Mouse (Mus musculus) hindbrain, embryonic 13.5 days (tissue): ENCODE data around the gene Ubr1. TPM values are rescaled to one million over a fixed set of nuclear protein-coding genes. Genes with fewer than 3 reads are reported as not detected.

Experiments used
- ATAC-seq: fragments of 200-750 bp; cut with Nextera tagmentation; 2 replicates; pipeline ENCODE4 v1.8.0; 2017; ENCODE audit warnings: moderate TSS enrichment; ENCODE audit not compliant: low FRiP score
- H3K27ac ChIP-seq: fragments of 300-500 bp; sonication (generic); 2 replicates; pipeline ENCODE4 v1.5.1; 2015; ENCODE audit warnings: inconsistent platforms, mild to moderate bottlenecking, moderate library complexity
- H3K27me3 ChIP-seq: fragments of 300-500 bp; sonication (generic); 2 replicates; pipeline ENCODE4 v1.6.1; 2015; ENCODE audit warnings: mild to moderate bottlenecking, inconsistent platforms
- H3K36me3 ChIP-seq: fragments of 300-500 bp; sonication (generic); 2 replicates; pipeline ENCODE4 v1.6.1; 2015; ENCODE audit warnings: mild to moderate bottlenecking, inconsistent platforms
- H3K4me1 ChIP-seq: fragments of 300-500 bp; sonication (generic); replicated peaks from 2 replicates; pipeline ENCODE4 v1.6.1; 2015; ENCODE audit warnings: inconsistent platforms
- H3K4me2 ChIP-seq: fragments of 300-500 bp; sonication (generic); 2 replicates; pipeline ENCODE4 v1.6.1; 2015; ENCODE audit warnings: inconsistent platforms, mild to moderate bottlenecking, moderate library complexity
- H3K4me3 ChIP-seq: fragments of 300-500 bp; sonication (generic); 2 replicates; pipeline ENCODE4 v1.5.1; 2015; ENCODE audit warnings: mild to moderate bottlenecking, inconsistent platforms
- H3K9ac ChIP-seq: fragments of 300-500 bp; sonication (generic); 2 replicates; pipeline ENCODE4 v1.6.1; 2015; ENCODE audit warnings: mild to moderate bottlenecking, inconsistent platforms
- H3K9me3 ChIP-seq: fragments of 300-500 bp; sonication (generic); 2 replicates; pipeline ENCODE4 v1.6.1; 2016; ENCODE audit warnings: inconsistent platforms
- WGBS: fragments of 180-500 bp; shearing (Covaris S2); methylation state at CpG from one replicate; pipeline ENCODE4 v1.1.7; 2015; 5-methylcytosine and 5-hydroxymethylcytosine counted together
- polyA plus RNA-seq: library from polyadenylated mRNA; unstranded; fragments of >200 nt; fragmentation: Nextera tagmentation; extraction: Ambion mirVana; gene quantifications from 2 replicates; pipeline ENCODE4 v1.2.1, GENCODE M21; 2015

Gene Ubr1
- polyA plus RNA-seq, 1 experiment from 2014 or later, result 35.3 TPM

GRCm38 (mm10) chr2:120971766-120972165 is 1.3 kb upstream of the Ubr1 start:
- H3K27ac ChIP-seq, result no peak overlapping the region
- no peak overlapping the region for H3K9ac ChIP-seq
- peaks cover 34% of the 10 kb centered on the region for H3K4me1 ChIP-seq
- 0 out of 2 replicates have a peak, but pooled peaks cover 3% of the 10 kb centered on the region for H3K27me3 ChIP-seq
- no peaks in the 10 kb centered on the region; the same call in 1 of the 2 replicates for H3K36me3 ChIP-seq
- H3K4me2 ChIP-seq, result no peak overlapping the region
- H3K4me3 ChIP-seq, result no peak overlapping the region
- WGBS, result 88% methylated on average over 4 of the region's 4 CpGs
- no peak for ATAC-seq
- H3K9me3 ChIP-seq, result no peaks in the 10 kb centered on the region

GRCm38 (mm10) chr2:120970045-120970539 is 423 bp downstream of the Ubr1 start:
- 0 out of 2 replicates have a peak, but pooled peaks cover 3% of the 10 kb centered on the region for H3K27me3 ChIP-seq
- under 1% methylated on average over 21 of the region's 23 CpGs for WGBS
- H3K4me2 ChIP-seq, result peak overlapping the region; percentile 77
- H3K9me3 ChIP-seq, result no peaks in the 10 kb centered on the region
- H3K36me3 ChIP-seq, result no peaks in the 10 kb centered on the region; the same call in 1 of the 2 replicates
- ATAC-seq, result peak; percentile 54
- peak overlapping the region; percentile 85 for H3K9ac ChIP-seq
- H3K4me1 ChIP-seq, result peaks cover 34% of the 10 kb centered on the region
- peak overlapping the region; percentile 90 for H3K27ac ChIP-seq
- H3K4me3 ChIP-seq, result peak overlapping the region; percentile 79

GRCm38 (mm10) chr2:120965486-120965885 is 5.0 kb downstream of the Ubr1 start:
- H3K4me2 ChIP-seq, result no peak overlapping the region
- no peak overlapping the region for H3K4me3 ChIP-seq
- peaks cover 22% of the 10 kb centered on the region for H3K4me1 ChIP-seq
- no peaks in the 10 kb centered on the region for H3K27me3 ChIP-seq
- H3K27ac ChIP-seq, result no peak overlapping the region
- H3K36me3 ChIP-seq, result peaks cover 6% of the 10 kb centered on the region
- no peaks in the 10 kb centered on the region for H3K9me3 ChIP-seq
- no peak overlapping the region for H3K9ac ChIP-seq
- ATAC-seq, result no peak
- 94% methylated on average over 3 of the region's 3 CpGs for WGBS

GRCm38 (mm10) chr2:120963110-120963509 is 7.4 kb downstream of the Ubr1 start:
- Histone ChIP-seq H3K9me3 (no peaks in the 10 kb centered on the region), H3K4me3 (no peak overlapping the region), H3K36me3 (peaks cover 18% of the 10 kb centered on the region), H3K27ac (no peak overlapping the region), H3K4me1 (peaks cover 7% of the 10 kb centered on the region), H3K27me3 (no peaks in the 10 kb centered on the region), H3K9ac (no peak overlapping the region), H3K4me2 (no peak overlapping the region)
- no peak for ATAC-seq
- WGBS, result 95% methylated on average over 7 of the region's 7 CpGs

- 87% methylated on average over 1 of the region's 1 CpGs for whole genome bisulfite sequencing
- ATAC-seq, result no peak
- no peaks in the 10 kb centered on the region for H3K27me3 ChIP-seq
- no peaks in the 10 kb centered on the region for H3K4me1 ChIP-seq
- no peak overlapping the region for H3K4me2 ChIP-seq
- H3K27ac ChIP-seq, result no peak overlapping the region
- H3K9me3 ChIP-seq, result no peaks in the 10 kb centered on the region
- no peak overlapping the region for H3K4me3 ChIP-seq
- H3K9ac ChIP-seq, result no peak overlapping the region
- H3K36me3 ChIP-seq, result peaks cover 22% of the 10 kb centered on the region
Observed at GRCm38 (mm10) chr2:120960261-120960660, 10.3 kb downstream of the Ubr1 start.

GRCm38 (mm10) chr2:120959827-120960226 is 10.7 kb downstream of the Ubr1 start:
- H3K4me3 ChIP-seq, result no peak overlapping the region
- H3K4me2 ChIP-seq, result no peak overlapping the region
- H3K27me3 ChIP-seq, result no peaks in the 10 kb centered on the region
- 96% methylated on average over 5 of the region's 5 CpGs for WGBS
- no peaks in the 10 kb centered on the region for H3K9me3 ChIP-seq
- no peak overlapping the region for H3K27ac ChIP-seq
- no peak overlapping the region for H3K9ac ChIP-seq
- peaks cover 25% of the 10 kb centered on the region for H3K36me3 ChIP-seq
- ATAC-seq, result no peak
- H3K4me1 ChIP-seq, result no peaks in the 10 kb centered on the region

- Histone ChIP-seq H3K4me1 (no peaks in the 10 kb centered on the region), H3K9me3 (no peaks in the 10 kb centered on the region), H3K4me3 (no peak overlapping the region), H3K27ac (no peak overlapping the region), H3K4me2 (no peak overlapping the region), H3K9ac (no peak overlapping the region), H3K27me3 (no peaks in the 10 kb centered on the region), H3K36me3 (peaks cover 30% of the 10 kb centered on the region)
- ATAC-seq, result no peak
- 98% methylated on average over 2 of the region's 2 CpGs for WGBS
Observed at GRCm38 (mm10) chr2:120959363-120959762, 11.2 kb downstream of the Ubr1 start.

- Histone ChIP-seq H3K27ac (no peak overlapping the region), H3K9me3 (no peaks in the 10 kb centered on the region), H3K4me3 (no peak overlapping the region), H3K4me2 (no peak overlapping the region), H3K9ac (no peak overlapping the region), H3K27me3 (no peaks in the 10 kb centered on the region), H3K4me1 (no peaks in the 10 kb centered on the region), H3K36me3 (peaks cover 55% of the 10 kb centered on the region)
- ATAC-seq, result no peak
- 78% methylated on average over 2 of the region's 2 CpGs for WGBS
Observed at GRCm38 (mm10) chr2:120952176-120952938, 18.2 kb downstream of the Ubr1 start.

GRCm38 (mm10) chr2:120951208-120951607 is 19.3 kb downstream of the Ubr1 start:
- Histone ChIP-seq H3K9ac (no peak overlapping the region), H3K9me3 (no peaks in the 10 kb centered on the region), H3K4me1 (no peaks in the 10 kb centered on the region), H3K4me2 (no peak overlapping the region), H3K27me3 (no peaks in the 10 kb centered on the region), H3K4me3 (no peak overlapping the region), H3K27ac (no peak overlapping the region), H3K36me3 (peaks cover 64% of the 10 kb centered on the region)
- ATAC-seq, result no peak
- 89% methylated on average over 5 of the region's 5 CpGs for WGBS

GRCm38 (mm10) chr2:120933038-120933437 is 37.5 kb downstream of the Ubr1 start:
- Histone ChIP-seq H3K4me2 (no peak overlapping the region), H3K4me1 (no peaks in the 10 kb centered on the region), H3K4me3 (no peak overlapping the region), H3K9ac (no peak overlapping the region), H3K27ac (no peak overlapping the region), H3K9me3 (no peaks in the 10 kb centered on the region), H3K27me3 (no peaks in the 10 kb centered on the region), H3K36me3 (peaks cover 71% of the 10 kb centered on the region)
- no peak for ATAC-seq
- 98% methylated on average over 3 of the region's 3 CpGs for WGBS

- Histone ChIP-seq H3K9ac (no peak overlapping the region), H3K4me3 (no peak overlapping the region), H3K4me2 (no peak overlapping the region), H3K36me3 (peaks cover 41% of the 10 kb centered on the region), H3K27me3 (no peaks in the 10 kb centered on the region), H3K4me1 (no peaks in the 10 kb centered on the region), H3K9me3 (no peaks in the 10 kb centered on the region), H3K27ac (no peak overlapping the region)
- ATAC-seq, result no peak
- WGBS, result 74% methylated on average over 4 of the region's 4 CpGs
Observed at GRCm38 (mm10) chr2:120909556-120909955, 61.0 kb downstream of the Ubr1 start.

GRCm38 (mm10) chr2:120896361-120896760 is 74.2 kb downstream of the Ubr1 start:
- WGBS, result 98% methylated on average over 3 of the region's 3 CpGs
- no peaks in the 10 kb centered on the region for H3K4me1 ChIP-seq
- no peaks in the 10 kb centered on the region for H3K9me3 ChIP-seq
- no peak for ATAC-seq
- H3K27me3 ChIP-seq, result no peaks in the 10 kb centered on the region
- no peak overlapping the region for H3K27ac ChIP-seq
- H3K9ac ChIP-seq, result no peak overlapping the region
- no peak overlapping the region for H3K4me2 ChIP-seq
- H3K36me3 ChIP-seq, result peaks cover 91% of the 10 kb centered on the region
- H3K4me3 ChIP-seq, result no peak overlapping the region

- Histone ChIP-seq H3K4me2 (no peak overlapping the region), H3K27ac (no peak overlapping the region), H3K9me3 (no peaks in the 10 kb centered on the region), H3K27me3 (no peaks in the 10 kb centered on the region), H3K4me3 (no peak overlapping the region), H3K36me3 (peaks cover 66% of the 10 kb centered on the region), H3K9ac (no peak overlapping the region), H3K4me1 (no peaks in the 10 kb centered on the region)
- ATAC-seq, result no peak
- 92% methylated on average over 5 of the region's 5 CpGs for WGBS
Observed at GRCm38 (mm10) chr2:120887601-120888000, 82.9 kb downstream of the Ubr1 start.
